Mouse (Mus musculus) kidney, embryonic 15.5 days (tissue): ENCODE data around the gene Hbq1b. TPM values are rescaled to one million over a fixed set of nuclear protein-coding genes. Genes with fewer than 3 reads are reported as not detected.

Experiments
- polyA plus RNA-seq: library from polyadenylated mRNA; unstranded; fragments of >200 nt; fragmentation: Nextera tagmentation; extraction: Ambion mirVana; gene quantifications from 2 replicates; pipeline ENCODE4 v1.2.1, GENCODE M21; 2015

Gene Hbq1b
- polyA plus RNA-seq, 1 experiment from 2014 or later, result 2.5 TPM

Other genes with a start within 250 kb of the Hbq1b start
- not detected in 2 replicates for gene Il9r, start 86.7 kb upstream of the Hbq1b start, polyA plus RNA-seq
- gene Snrnp25, start 81.5 kb upstream of the Hbq1b start, polyA plus RNA-seq, result 59.6 and 60.9 TPM in 2 replicates
- gene Rhbdf1, start 64.7 kb upstream of the Hbq1b start, polyA plus RNA-seq, result 48.7 and 55.4 TPM in 2 replicates
- gene Mpg, start 60.5 kb upstream of the Hbq1b start, polyA plus RNA-seq, result 33.5 and 36.1 TPM in 2 replicates
- gene Nprl3, start 19.3 kb upstream of the Hbq1b start, polyA plus RNA-seq, result 38.8 and 43.9 TPM in 2 replicates
- 36.6 and 65.3 TPM in 2 replicates for gene Hba-x, start 10.6 kb upstream of the Hbq1b start, polyA plus RNA-seq
- gene Hba-a1, start 3.5 kb upstream of the Hbq1b start, polyA plus RNA-seq, result 4,301 and 5,259 TPM in 2 replicates
- gene Hba-a2, start 9.5 kb downstream of the Hbq1b start, polyA plus RNA-seq, result 11,555 and 13,702 TPM in 2 replicates
- 0.53 and 0.80 TPM in 2 replicates for gene Hbq1a, start 13.1 kb downstream of the Hbq1b start, polyA plus RNA-seq
- gene Sh3pxd2b, start 60.9 kb downstream of the Hbq1b start, polyA plus RNA-seq, result 18.2 and 21.8 TPM in 2 replicates
- gene Ubtd2, start 168.4 kb downstream of the Hbq1b start, polyA plus RNA-seq, result 45.1 and 46.1 TPM in 2 replicates
- 0.42 TPM in 1 of 2 replicates, not detected in the other for gene Efcab9, start 245.1 kb downstream of the Hbq1b start, polyA plus RNA-seq
- 5.4 TPM in 2 replicates for gene Stk10, start 246.3 kb downstream of the Hbq1b start, polyA plus RNA-seq